Mouse (Mus musculus): Measurements from ENCODE around the gene Ccdc169. TPM values are rescaled to one million over a fixed set of nuclear protein-coding genes. Genes with fewer than 3 reads are reported as not detected.
"Not testable (repeated sequence)": the region's sequence is repeated elsewhere in the genome, so short reads cannot be mapped to it uniquely, and the experiment has no call there.

Gene Ccdc169
- polyA plus RNA-seq, 1 experiment from 2014 or later, result not detected

DNA sequence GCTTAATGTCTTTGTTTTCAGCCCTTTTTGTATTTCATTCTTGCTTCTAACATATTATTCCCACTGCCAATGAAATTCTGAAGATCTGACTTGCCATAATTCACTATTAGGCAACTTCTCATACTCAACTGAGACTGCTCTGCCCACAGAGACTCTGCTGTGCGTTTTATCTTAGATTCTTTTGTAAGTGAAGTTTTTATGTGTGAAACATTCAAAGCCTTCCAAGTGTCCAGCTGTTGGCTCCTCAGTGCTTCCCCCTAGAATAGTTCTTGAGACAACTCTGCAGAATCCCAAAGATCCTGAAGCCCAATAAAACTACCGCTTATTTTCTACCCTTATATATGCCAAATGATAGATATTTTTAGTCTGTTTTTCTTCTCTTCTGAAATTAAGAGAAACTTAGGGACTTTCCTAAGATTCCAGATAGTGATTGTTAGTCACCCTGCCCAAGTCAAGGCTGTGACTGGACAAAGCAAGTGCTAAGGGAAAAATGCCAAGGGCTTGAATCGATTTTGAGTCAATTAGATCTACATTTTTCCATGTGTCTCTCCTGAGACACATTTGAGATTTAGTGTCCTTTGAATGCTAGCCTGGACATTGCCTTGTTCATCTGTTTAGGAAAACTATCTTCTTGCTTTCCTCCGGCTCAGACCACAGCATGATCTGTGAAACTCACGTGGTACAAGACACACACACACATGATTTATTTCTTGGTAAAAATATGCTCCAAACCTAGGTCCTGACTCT, 58.6 kb downstream of the Ccdc169 start:
- H3K36me3 ChIP-seq (ENCODE audit: control insufficient read depth, insufficient read depth, low read length), result no peaks in the 10 kb centered on the region
- H3K27ac ChIP-seq (ENCODE audit: low read depth, low read length), result no peak overlapping the region
- no peak overlapping the region for H3K4me2 ChIP-seq (ENCODE audit: low read length)
- DNase-seq (ENCODE audit: low spot score) (no peak), ATAC-seq (no peak)
- no peaks in the 10 kb centered on the region for H3K4me1 ChIP-seq (ENCODE audit: control insufficient read depth, insufficient read depth, low read length)
- H3K27me3 ChIP-seq (replicated peaks; ENCODE audit: control insufficient read depth, insufficient read depth, low read length), result no peaks in the 10 kb centered on the region
- H3K9ac ChIP-seq (ENCODE audit: low read length), result no peak overlapping the region
- H3K4me3 ChIP-seq (ENCODE audit: low read depth, low read length), result no peak overlapping the region
- whole genome bisulfite sequencing, result 91% methylated on average over 5 of the region's 5 CpGs
- no peaks in the 10 kb centered on the region for H3K9me3 ChIP-seq (replicated peaks; ENCODE audit: control insufficient read depth, low read length)

DNA sequence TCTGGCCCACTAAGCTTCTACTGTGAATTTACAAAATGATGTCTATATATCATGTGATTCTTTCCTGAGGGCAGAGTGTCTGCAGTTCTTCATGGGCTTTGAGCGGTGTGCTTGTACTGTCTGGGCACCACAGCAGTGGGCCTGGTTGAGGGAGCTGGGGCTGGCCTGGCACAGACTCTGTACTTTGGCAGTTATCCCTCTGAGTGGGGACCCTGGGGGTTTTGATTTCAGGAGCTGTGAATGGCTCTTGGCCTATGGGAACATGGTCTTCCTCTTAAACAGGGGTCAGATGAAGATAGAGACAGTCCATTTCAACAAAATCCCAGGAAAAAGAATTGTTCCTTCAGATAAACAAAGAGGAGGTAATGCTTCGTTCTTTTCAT, 59.2 kb downstream of the Ccdc169 start:
- no peaks in the 10 kb centered on the region for H3K27me3 ChIP-seq (replicated peaks; ENCODE audit: control insufficient read depth, insufficient read depth, low read length)
- H3K4me1 ChIP-seq (ENCODE audit: control insufficient read depth, insufficient read depth, low read length), result no peaks in the 10 kb centered on the region
- H3K36me3 ChIP-seq (ENCODE audit: control insufficient read depth, insufficient read depth, low read length), result no peaks in the 10 kb centered on the region
- no peak overlapping the region for H3K9ac ChIP-seq (ENCODE audit: low read length)
- H3K27ac ChIP-seq (ENCODE audit: low read depth, low read length), result no peak overlapping the region
- no peaks in the 10 kb centered on the region for H3K9me3 ChIP-seq (replicated peaks; ENCODE audit: control insufficient read depth, low read length)
- 83% methylated on average over 2 of the region's 2 CpGs for WGBS
- DNase-seq (ENCODE audit: low spot score) (no peak), ATAC-seq (no peak)
- no peak overlapping the region for H3K4me2 ChIP-seq (ENCODE audit: low read length)
- H3K4me3 ChIP-seq (ENCODE audit: low read depth, low read length), result no peak overlapping the region

DNA sequence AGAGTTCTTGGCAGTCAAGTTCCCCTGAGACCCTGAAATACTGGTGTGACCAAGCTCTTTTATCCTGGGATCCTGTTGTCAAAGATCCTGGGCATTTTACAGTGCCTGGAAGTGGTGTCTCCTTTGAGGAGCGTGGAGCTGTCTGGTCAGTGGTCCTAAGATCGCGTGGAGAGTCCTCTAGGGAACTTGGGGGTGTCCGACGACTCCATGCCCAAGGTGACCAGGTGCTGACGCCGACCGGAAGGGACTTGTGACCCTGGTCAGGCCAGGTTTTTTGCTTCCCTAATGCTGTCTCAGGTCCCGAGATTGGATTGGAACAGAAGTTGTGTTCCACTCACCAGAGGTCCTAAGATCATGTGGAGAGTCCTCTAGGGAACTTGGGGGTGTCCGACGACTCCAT, 66.5 kb downstream of the Ccdc169 start:
- H3K36me3 ChIP-seq (ENCODE audit: control insufficient read depth, insufficient read depth, low read length); DNase-seq (ENCODE audit: low spot score); H3K4me2 ChIP-seq (ENCODE audit: low read length); H3K9me3 ChIP-seq (replicated peaks; ENCODE audit: control insufficient read depth, low read length); H3K27ac ChIP-seq (ENCODE audit: low read depth, low read length); ATAC-seq; H3K27me3 ChIP-seq (replicated peaks; ENCODE audit: control insufficient read depth, insufficient read depth, low read length); H3K9ac ChIP-seq (ENCODE audit: low read length); H3K4me1 ChIP-seq (ENCODE audit: control insufficient read depth, insufficient read depth, low read length); H3K4me3 ChIP-seq (ENCODE audit: low read depth, low read length): not testable (repeated sequence)
- 92% methylated on average over 11 of the region's 11 CpGs for WGBS

- WGBS, result 98% methylated on average over 2 of the region's 2 CpGs
- Histone ChIP-seq H3K27ac (ENCODE audit: low read depth, low read length) (no peak overlapping the region), H3K9me3 (replicated peaks; ENCODE audit: control insufficient read depth, low read length) (no peaks in the 10 kb centered on the region), H3K4me3 (ENCODE audit: low read depth, low read length) (no peak overlapping the region), H3K9ac (ENCODE audit: low read length) (no peak overlapping the region), H3K4me2 (ENCODE audit: low read length) (no peak overlapping the region), H3K27me3 (replicated peaks; ENCODE audit: control insufficient read depth, insufficient read depth, low read length) (no peaks in the 10 kb centered on the region), H3K4me1 (ENCODE audit: control insufficient read depth, insufficient read depth, low read length) (no peaks in the 10 kb centered on the region), H3K36me3 (ENCODE audit: control insufficient read depth, insufficient read depth, low read length) (no peaks in the 10 kb centered on the region)
- DNase-seq (ENCODE audit: low spot score), result no peak
- ATAC-seq, result no peak
Measured at GRCm38 (mm10) chr3:55206413-55206812, 69.3 kb downstream of the Ccdc169 start.

DNA sequence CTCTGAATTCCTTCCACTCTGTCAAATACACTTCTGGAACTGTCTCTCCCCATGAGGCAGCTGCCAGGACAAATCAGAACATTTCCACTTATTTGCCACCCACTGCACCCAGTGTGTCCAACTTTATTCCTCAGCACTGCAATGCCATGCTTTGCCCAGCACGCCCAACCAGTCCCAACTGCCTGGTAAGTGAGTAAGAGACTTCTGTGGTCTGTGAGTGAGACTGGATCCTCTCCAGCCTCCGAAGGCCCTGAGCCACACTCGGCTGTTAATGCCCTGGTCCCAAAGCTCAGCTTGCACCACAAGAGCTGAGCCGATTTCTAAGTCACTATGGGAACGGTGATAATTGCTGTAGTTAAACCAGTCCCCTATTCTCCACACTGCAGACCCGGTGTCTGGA, 70.5 kb downstream of the Ccdc169 start:
- no peaks in the 10 kb centered on the region for H3K27me3 ChIP-seq (replicated peaks; ENCODE audit: control insufficient read depth, insufficient read depth, low read length)
- 0 out of 2 replicates have a peak, but pooled peaks cover 3% of the 10 kb centered on the region for H3K4me1 ChIP-seq (ENCODE audit: control insufficient read depth, insufficient read depth, low read length)
- H3K9me3 ChIP-seq (replicated peaks; ENCODE audit: control insufficient read depth, low read length), result no peaks in the 10 kb centered on the region
- H3K27ac ChIP-seq (ENCODE audit: low read depth, low read length), result no peak overlapping the region
- no peak overlapping the region for H3K4me3 ChIP-seq (ENCODE audit: low read depth, low read length)
- no peaks in the 10 kb centered on the region for H3K36me3 ChIP-seq (ENCODE audit: control insufficient read depth, insufficient read depth, low read length)
- no peak for ATAC-seq
- no peak overlapping the region for H3K9ac ChIP-seq (ENCODE audit: low read length)
- H3K4me2 ChIP-seq (ENCODE audit: low read length), result no peak overlapping the region
- DNase-seq (ENCODE audit: low spot score), result no peak
- WGBS, result 63% methylated on average over 6 of the region's 6 CpGs

DNA sequence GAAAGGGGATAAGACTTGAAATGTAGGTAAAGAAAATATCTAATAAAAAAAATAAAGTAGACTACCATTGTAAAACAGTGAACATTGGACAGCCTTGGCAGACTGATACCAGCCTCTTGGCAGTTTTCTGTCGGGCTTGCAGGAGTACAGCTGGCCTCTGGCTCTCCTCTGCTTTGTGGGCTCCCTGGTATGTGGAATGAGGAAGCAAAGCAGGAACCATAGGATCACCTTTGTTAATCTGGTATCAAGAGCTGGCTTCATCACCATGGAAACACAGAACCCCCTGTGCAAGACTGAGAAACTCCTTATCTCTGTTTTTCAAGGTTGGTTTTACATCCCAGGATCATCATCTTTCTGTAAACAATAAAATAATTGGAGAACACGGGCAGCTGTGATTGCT, 75.1 kb downstream of the Ccdc169 start:
- DNase-seq (ENCODE audit: low spot score), result no peak
- Histone ChIP-seq H3K4me1 (ENCODE audit: control insufficient read depth, insufficient read depth, low read length) (peaks cover 14% of the 10 kb centered on the region), H3K4me3 (ENCODE audit: low read depth, low read length) (no peak overlapping the region), H3K36me3 (ENCODE audit: control insufficient read depth, insufficient read depth, low read length) (no peaks in the 10 kb centered on the region), H3K27me3 (replicated peaks; ENCODE audit: control insufficient read depth, insufficient read depth, low read length) (no peaks in the 10 kb centered on the region), H3K9me3 (replicated peaks; ENCODE audit: control insufficient read depth, low read length) (no peaks in the 10 kb centered on the region), H3K4me2 (ENCODE audit: low read length) (no peak overlapping the region), H3K27ac (ENCODE audit: low read depth, low read length) (no peak overlapping the region), H3K9ac (ENCODE audit: low read length) (no peak overlapping the region)
- ATAC-seq, result no peak
- 30% methylated on average over 2 of the region's 2 CpGs for WGBS

DNA sequence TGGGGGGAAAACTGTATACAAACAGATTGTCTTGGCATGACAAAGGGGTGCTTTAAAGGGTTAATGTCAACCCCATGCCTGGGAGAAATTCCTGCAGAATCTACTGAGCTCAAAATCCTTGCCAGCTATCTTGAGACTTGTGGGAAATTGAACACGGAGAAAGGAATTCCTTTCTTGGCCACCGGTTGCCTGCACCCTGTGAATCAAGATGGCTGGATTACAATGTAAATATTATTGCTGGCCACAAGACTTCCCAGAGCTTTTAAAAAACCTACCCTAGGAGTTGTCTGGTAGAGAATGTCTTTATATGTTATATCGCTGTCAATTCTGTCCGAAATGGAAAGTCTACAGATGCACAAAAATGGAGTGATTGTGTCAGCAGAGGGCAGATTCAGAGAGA, 76.6 kb downstream of the Ccdc169 start:
- Histone ChIP-seq H3K27ac (ENCODE audit: low read depth, low read length) (0 out of 2 replicates have a peak overlapping the region, but pooled peaks have one; percentile 39), H3K4me3 (ENCODE audit: low read depth, low read length) (no peak overlapping the region), H3K4me2 (ENCODE audit: low read length) (no peak overlapping the region), H3K9ac (ENCODE audit: low read length) (no peak overlapping the region), H3K27me3 (replicated peaks; ENCODE audit: control insufficient read depth, insufficient read depth, low read length) (no peaks in the 10 kb centered on the region), H3K9me3 (replicated peaks; ENCODE audit: control insufficient read depth, low read length) (no peaks in the 10 kb centered on the region), H3K4me1 (ENCODE audit: control insufficient read depth, insufficient read depth, low read length) (peaks cover 14% of the 10 kb centered on the region), H3K36me3 (ENCODE audit: control insufficient read depth, insufficient read depth, low read length) (no peaks in the 10 kb centered on the region)
- DNase-seq (ENCODE audit: low spot score), result no peak
- no peak for ATAC-seq
- WGBS, result 51% methylated on average over 4 of the region's 4 CpGs

- H3K27ac ChIP-seq (ENCODE audit: low read depth, low read length), result peak overlapping the region; percentile 39; the same call in 1 of the 2 replicates
- DNase-seq (ENCODE audit: low spot score) (peak; percentile 84), ATAC-seq (peak; percentile 86; the same call in 1 of the 2 replicates)
- H3K4me1 ChIP-seq (ENCODE audit: control insufficient read depth, insufficient read depth, low read length), result peaks cover 14% of the 10 kb centered on the region
- H3K27me3 ChIP-seq (replicated peaks; ENCODE audit: control insufficient read depth, insufficient read depth, low read length), result no peaks in the 10 kb centered on the region
- no peak overlapping the region for H3K9ac ChIP-seq (ENCODE audit: low read length)
- no peak overlapping the region for H3K4me3 ChIP-seq (ENCODE audit: low read depth, low read length)
- H3K36me3 ChIP-seq (ENCODE audit: control insufficient read depth, insufficient read depth, low read length), result no peaks in the 10 kb centered on the region
- WGBS, result 43% methylated on average over 6 of the region's 6 CpGs
- H3K4me2 ChIP-seq (ENCODE audit: low read length), result 0 out of 2 replicates have a peak overlapping the region, but pooled peaks have one; percentile 1
- H3K9me3 ChIP-seq (replicated peaks; ENCODE audit: control insufficient read depth, low read length), result no peaks in the 10 kb centered on the region
Measured at GRCm38 (mm10) chr3:55214413-55214812, 77.3 kb downstream of the Ccdc169 start.

- Histone ChIP-seq H3K4me1 (ENCODE audit: control insufficient read depth, insufficient read depth, low read length) (peaks cover 10% of the 10 kb centered on the region; the same call in 1 of the 2 replicates), H3K4me3 (ENCODE audit: low read depth, low read length) (no peak overlapping the region), H3K36me3 (ENCODE audit: control insufficient read depth, insufficient read depth, low read length) (no peaks in the 10 kb centered on the region), H3K9me3 (replicated peaks; ENCODE audit: control insufficient read depth, low read length) (no peaks in the 10 kb centered on the region), H3K27me3 (replicated peaks; ENCODE audit: control insufficient read depth, insufficient read depth, low read length) (no peaks in the 10 kb centered on the region), H3K9ac (ENCODE audit: low read length) (no peak overlapping the region), H3K4me2 (ENCODE audit: low read length) (no peak overlapping the region), H3K27ac (ENCODE audit: low read depth, low read length) (no peak overlapping the region)
- no peak for ATAC-seq
- DNase-seq (ENCODE audit: low spot score), result no peak
- WGBS, result 89% methylated on average over 2 of the region's 2 CpGs
Measured at GRCm38 (mm10) chr3:55222502-55222901, 85.4 kb downstream of the Ccdc169 start.
